Mouse (Mus musculus) spleen, postnatal 10 days (tissue): ENCODE results near the gene Rnft1.

Experiments
- DNase-seq, 2 experiments: peaks; one replicate each; pipeline ENCODE4 v3.0.0; 2021 to 2022; ENCODE audit warnings: low spot score in 2 of 2

Rnft1 gene

DNA sequence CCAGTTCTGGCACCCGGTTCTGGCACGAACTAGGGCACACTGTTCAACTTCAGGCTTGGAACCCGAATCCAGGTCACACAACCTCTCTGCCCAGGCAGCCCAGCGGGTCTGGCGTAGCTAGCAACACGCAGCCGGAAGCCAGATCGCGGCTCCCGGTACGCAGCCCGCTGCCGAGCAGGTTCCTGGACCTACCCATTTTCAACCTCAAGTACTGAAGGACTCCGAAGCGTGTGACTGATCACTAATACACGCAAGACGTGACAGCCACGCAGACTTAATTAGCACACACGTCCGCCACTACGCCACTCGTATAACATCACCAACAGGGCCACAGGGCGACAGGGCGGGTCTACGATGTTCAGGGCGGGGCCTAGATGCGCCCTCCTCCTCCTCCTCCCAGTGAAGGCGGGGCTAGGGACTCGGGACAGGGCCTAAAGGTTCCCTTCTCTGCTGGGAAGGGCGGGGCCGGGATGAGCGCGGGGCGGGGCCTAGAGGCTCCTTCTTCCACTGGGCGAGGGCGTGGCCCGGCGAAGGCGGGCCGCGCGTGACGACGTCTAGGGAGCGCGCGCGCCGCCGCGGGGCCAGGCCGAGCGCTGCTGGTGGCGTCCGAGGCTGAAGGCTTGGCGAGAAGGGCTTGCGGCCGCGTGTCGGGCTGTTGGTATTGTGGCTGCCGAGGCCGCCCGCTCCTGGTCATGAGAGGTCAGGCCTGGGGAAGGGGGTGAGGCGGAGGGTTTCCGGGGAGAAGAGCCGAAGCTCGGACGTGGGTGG lies at the start of gene Rnft1:
TSS of gene Rnft1 (plus strand) at position 557 of the 768 bp plus-strand sequence.
- DNase-seq, result peak; percentile 98 to 100

DNA sequence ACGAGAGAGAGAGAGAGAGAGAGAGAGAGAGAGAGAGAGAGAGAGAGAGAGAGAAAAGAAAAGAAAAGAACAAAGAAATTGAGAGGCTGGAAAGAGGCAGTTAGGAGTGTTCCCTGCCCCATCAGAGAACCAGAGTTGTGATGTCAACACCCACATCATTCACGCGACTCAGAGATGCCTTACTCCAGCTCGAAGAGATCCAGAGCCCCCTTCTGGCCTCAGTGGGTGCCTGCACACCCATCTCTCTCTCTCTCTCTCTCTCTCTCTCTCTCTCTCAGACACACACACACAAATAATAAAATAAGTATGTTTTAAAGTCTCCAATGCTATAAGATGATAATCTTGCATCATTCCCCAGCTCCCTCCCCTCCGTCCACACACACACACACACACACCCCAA lies 47.6 kb upstream of the Rnft1 start:
- DNase-seq, result peak in 1 of 2 experiments; percentile 50

DNA sequence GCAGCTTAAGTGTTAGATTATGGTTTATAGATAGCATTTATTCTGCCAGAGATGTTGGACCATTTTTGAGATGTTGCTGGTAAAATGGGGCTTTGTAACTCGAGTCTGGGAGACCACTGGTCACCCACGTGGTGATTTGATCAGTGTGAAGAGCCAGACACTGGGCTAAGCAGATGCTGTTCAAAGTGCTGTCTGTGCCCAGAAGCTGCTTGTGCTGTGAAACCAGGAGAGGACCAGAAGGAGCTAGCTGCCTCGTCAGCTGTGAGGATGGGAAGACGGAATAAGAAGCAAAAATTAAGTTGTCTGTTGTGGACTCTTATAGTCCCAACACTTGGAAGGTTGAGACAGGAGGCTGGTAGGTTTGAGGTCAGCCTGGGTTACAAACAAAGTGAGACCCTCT lies 46.2 kb upstream of the Rnft1 start:
- no peak for DNase-seq

DNA sequence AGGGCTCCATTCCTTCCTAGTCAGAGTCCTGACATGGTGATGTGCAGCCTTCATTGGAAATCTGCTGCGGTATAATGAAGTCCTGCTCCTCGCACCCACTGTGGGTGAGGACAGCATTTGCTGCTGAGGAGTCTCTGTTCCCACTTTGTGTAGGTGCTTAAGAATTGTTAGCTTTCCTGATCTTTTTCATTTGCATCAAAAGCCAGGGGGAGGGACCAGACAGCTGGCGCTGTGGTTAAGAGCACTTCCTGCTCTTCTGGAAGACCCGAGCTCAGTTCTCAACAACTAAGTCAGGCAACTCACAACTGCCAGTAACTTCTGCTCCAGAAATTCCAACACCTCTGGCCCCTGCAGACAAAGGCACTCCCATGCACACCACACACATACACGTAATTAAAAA lies 43.7 kb upstream of the Rnft1 start:
- DNase-seq, result peak in 1 of 2 experiments; percentile 20

DNA sequence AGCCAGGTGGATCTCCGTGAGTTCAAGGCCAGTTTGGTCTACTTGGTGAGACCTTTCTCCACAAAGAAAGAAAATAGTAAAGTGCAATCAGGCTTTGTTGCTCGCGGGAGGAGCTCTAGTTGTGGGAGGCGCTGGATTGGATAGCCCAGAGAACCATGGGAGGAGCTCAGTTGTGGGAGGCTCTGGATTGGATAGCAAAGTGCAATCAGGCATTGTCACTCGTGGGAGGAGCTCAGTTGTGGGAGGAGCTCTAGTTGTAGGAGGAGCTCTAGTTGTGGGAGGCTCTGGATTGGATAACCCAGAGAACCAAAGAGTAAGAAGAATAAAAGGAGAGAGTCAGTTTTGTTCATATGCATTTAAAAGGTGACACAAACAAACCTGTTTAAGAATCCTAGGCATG lies 30.5 kb upstream of the Rnft1 start:
- no peak for DNase-seq

DNA sequence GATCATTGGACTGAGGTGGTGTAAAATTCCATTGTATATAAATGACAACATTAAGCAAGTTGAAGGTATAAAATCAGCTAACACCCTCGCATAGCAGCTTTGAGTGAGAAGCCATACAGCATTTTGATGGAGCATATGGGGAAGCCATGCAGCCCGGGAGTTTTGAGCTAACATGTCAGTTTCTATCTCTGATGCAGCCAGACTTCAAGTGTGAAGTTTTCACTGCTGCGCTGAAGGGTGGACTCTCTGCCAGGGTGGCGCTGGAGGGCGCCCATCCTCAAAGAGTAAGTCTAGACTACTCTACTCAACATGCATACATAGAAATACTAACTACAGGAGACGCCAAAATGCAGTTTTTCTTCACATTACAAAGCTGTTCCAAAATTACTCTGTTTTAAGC lies 26.9 kb upstream of the Rnft1 start:
- no peak for DNase-seq

DNA sequence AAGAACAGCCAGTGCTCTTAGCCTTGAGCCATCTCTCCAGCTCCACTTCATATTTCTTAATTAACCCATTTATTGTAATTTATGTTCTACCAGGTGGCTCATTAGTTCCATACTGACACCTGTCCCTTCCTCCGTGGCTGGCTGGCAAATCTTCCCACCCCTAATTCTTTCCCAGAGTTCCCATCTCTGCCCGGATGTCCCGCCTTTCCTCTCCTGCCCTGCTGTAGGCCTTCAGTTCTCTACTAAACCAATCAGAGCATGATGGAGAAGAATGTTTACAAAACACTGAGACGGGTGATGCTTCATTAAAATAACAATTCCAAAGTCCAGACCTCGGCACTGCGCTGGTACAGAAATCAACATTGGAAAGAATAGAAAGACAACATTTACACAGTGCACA lies 25.6 kb upstream of the Rnft1 start:
- no peak for DNase-seq

DNA sequence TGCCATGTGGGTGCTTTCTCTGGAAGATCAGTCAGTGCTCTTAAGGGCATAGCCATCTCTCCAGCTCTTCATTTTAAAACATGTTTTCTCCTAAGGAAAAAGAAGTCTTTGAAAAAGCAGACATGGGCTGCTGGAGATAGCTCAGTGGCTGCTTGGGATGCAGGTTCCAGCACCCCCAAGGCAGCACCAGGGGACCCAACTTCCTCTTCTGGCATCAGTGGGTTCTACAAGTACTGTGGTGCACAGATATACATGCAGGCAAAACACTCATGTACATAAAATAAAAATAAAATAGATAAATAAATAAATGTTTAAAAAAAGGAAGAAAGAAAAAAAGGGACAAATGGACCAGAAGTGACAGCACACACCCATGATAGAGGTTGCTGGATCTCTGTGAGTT lies 21.9 kb upstream of the Rnft1 start:
- no peak for DNase-seq

DNA sequence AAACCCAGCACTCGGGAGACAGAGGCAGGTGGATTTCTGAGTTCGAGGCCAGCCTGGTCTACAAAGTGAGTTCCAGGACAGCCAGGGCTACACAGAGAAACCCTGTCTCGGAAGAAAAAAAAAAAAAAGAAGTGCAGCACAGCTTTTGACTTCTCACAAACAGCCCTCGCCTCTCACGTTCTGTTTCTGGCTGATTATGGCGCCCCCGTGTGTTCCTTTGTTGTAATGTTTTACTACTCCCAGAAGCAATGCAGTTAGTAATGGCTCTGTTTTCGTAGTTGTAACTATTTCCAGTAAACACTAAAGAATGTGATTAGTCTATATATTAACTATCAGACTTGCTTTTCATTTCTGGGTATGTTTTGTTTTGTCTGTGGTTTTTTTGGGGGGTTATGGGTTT lies 20.2 kb upstream of the Rnft1 start:
- peak; percentile 37 to 85 for DNase-seq

DNA sequence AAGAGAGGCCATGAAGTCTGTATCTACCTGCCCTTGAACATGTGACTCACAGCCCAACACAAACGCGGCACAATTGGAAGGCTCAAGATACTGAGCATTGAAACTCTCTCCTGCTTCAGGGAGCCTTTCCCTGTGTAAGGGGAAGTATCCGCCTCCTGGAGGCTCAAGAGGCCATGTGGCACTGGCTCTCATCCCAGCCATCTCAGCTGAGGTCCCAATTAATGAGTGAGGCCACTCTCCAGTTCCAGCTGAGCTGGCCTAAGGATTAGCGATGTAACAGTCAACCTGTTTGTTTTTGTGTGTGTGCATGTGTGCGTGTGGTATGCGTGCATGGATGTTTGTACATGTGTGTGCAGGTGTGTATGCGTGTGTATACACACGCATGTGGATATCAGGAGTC lies 16.1 kb upstream of the Rnft1 start:
- DNase-seq, result no peak

DNA sequence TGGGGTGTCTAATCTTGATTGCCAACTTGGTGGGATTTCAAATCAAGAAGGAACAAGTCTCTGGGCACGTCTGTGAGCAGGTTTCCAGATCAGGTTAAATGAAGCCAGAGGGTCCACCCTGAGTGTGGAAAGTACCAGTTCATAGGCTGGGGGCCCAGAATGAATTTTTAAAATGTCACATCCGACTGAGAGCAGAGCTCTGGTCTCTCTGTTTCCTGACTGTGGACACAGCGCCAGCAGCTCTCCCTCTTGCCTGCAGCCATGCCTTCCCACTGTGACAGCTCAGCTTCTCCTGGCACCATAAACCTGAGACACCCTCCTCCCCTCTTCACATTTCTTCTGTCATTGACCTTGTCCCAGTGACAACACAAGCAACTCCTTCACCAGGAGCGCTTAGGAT lies 15.5 kb upstream of the Rnft1 start:
- DNase-seq, result no peak

DNA sequence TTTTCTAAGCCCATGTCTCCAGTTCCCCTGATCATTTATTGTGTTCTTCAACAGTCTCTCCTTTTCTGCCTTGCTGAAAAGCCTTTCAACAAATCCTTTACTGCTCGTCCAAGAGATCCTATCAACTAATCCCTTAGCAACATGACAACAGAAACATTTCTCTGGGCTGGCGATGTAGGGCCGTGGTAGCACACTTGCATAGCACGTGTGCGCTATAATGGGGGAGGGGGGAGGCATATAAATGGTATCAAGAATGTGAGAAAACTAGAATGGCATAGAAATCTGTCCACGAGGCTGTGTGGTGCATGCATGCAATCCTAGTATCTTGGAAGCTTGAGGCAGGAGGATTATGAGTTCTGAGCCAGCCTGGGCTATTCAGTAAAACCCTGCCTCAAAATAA lies 12.7 kb upstream of the Rnft1 start:
- no peak for DNase-seq

DNA sequence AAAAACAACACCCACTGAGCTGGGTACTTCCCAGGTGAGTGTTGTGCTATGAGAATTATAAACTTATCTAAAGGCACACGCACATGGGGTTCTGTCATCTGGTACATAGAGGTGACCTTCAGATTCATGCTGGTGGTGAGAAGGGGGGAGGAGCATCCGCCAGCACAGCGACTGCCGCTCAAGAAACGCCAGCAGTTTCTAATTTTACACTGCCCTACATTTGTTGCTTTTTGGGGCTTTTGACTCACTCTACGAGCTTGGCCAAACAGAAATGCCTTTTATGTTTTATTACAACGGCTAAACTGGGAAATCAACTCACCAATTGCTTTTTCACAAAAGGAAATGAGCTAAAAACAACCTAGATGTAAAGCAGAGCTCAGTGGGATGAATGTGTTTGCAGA lies 11.7 kb upstream of the Rnft1 start:
- DNase-seq, result no peak

DNA sequence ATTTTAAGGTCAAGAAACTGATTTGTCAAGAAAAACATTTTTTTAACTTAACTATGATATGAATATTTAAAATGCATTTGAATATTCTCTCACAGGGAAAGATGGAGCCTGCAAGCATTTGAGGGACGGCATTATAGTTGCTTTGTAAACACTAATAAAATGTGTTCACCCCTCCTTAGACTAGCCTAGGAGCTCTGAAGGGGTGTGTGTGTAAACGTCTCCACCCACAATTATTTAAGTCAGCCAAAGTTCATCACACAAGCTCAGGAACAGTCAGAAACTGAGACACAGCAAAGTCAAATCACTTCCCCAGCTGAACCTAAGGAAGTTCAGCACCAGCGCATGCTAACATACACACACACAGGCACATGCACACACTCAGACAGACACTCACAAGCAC lies 10.9 kb upstream of the Rnft1 start:
- no peak for DNase-seq

DNA sequence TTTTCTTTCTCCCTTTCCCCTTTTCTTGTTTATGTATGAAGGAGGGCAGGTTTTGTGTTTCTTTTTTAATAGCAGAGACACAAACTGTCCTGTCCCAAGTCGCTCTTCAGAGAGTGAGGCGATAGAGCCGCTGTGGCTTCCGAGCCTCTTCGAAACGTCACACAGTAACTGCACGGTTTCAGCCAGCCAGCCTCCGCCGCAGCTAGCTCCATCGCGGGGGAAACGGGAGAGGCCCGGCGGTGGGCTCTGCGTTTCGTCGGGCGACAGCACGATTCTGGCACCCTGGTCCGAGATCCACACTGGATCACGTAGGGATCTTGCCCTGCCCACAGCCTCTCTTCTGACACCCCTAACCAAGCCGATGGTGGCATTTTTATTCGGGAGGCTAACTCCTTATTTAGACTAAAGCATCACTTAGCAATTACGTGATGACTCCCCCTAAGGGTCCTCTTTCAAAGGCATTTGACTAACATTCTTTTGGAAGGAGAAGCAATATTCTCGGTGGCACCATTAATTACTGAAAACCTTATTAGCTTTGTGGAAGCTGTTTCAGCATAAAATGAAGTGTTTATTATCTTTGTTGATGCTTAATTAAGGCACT lies 553 bp downstream of the Rnft1 start:
- DNase-seq, result peak; percentile 53 to 61

DNA sequence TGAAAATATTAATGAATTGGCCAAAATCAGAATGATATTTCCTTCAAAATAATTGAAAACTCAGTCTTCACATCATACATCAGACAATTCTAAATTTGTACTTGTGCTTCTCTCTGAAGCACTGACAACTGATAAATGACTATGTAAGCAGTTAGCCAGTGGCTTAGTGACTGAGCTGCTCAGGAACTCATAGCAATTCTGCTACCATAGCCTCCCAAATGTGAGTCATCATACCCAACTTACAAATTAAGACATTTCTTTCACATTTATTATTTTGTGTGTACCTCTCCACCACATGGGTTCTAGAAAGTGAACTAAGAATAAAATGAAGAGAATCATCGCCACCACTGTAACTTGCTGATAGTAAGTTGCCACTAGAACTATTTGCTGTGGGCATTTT lies 6.3 kb downstream of the Rnft1 start:
- DNase-seq, result no peak

DNA sequence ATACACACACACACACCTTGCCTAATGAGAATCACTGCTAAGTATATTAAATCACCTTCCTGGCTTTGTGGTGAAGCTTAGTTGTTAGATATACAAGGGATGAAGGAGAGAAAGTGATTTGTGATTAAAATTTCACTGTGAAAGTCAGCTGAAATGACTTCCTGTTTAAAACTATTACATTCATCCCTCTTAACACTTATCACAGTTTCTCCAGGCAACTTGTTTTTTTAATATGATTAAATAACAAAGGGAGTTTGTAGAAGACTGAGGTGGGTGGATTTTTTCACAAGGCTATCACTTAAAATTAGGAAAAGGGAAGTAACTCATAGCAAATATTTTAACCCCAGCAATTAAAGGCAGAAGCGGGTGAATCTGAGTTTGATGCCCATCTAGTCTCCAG lies 12.9 kb downstream of the Rnft1 start:
- no peak for DNase-seq

DNA sequence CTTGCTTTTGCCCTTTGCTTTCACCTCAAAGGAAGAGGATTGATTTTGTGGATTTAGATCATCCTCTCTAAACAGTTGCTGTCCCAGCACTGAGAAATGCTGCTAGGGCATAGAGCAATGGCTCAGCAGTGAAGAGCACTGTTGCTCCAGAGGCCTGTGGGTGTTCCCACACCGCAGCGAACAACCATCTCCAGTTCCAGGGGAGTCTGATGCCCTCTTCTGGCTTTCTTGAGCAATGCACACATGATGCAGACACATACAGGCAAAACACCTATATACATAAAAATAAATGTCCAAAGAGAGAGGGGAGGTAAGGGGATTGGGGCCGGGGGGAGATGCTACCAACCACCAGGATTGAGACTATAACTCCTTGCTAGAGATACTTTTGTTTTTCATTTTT lies 13.5 kb downstream of the Rnft1 start:
- DNase-seq, result no peak

DNA sequence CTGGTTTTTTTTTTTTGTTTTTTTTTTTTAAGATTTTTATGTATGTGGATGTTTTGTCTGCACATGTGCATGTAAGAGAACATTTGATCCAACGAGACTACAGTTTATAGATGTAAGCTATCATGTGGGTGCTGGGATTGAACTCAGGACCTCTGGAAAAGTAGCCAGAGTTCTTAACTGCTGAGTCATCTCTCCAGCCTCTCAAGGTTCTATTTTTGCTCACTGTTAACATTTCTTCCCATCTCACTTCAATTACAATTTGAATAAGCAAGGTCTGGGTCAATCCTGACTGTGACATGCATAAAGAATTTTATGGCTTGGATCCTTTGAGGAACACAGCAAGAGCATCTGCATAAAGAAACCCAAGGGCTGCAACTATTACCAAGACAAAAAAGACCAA lies 16.3 kb downstream of the Rnft1 start:
- DNase-seq, result no peak

DNA sequence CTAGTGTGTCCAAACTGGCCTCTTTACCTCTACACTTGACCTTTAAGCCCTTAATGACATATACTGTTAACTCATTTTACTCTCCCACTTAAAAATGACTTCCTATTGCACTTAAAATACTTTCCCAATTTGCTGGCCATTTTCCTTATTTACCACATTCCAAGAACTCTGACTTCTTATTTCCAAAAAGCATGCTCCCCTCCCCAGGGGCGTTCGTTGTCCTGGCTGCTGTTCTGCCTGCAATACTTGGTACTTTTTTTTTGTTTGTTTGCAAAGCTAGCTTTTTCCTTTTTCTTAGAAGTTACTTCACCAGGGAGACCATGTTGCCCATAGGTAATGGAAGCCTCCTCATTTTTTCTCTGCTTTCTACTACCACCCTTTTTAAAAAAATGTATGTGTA lies 18.7 kb downstream of the Rnft1 start:
- no peak for DNase-seq

DNA sequence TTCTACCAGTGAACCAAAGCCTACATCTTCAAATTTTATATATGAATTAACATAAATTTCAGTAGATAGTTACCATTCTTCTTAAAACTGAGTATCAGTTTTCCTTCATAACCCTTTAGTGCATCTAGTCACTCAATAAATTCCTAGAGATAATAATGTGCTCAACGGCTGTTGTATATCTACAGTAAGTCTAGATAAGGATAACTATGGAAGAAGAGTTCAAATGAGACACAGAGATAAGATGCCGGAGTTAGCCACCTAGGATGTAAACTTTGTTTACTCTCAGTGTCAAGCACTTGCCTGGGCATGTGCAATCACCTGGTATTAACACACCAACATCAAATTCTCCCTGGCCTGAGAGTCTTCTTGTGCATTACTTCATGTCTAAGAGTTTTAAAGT lies 22.9 kb downstream of the Rnft1 start:
- DNase-seq, result no peak

DNA sequence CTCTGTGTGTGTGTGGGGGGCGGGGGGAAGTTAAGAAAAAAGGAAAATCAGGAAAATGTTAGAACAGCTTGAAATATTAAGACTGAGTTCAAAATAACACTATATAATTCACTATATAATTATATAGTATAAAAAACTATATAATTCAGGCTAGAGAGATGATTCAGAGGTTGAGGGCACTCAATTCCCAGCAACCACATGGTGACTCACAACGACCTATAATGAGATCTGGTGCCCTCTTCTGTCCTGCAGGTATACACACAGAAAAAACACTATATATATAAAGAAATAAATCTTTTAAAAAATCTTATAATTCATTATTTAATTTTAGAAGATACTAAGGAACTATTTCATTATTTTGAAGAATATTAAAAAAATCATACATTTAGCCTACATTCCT lies 23.5 kb downstream of the Rnft1 start:
- no peak for DNase-seq

DNA sequence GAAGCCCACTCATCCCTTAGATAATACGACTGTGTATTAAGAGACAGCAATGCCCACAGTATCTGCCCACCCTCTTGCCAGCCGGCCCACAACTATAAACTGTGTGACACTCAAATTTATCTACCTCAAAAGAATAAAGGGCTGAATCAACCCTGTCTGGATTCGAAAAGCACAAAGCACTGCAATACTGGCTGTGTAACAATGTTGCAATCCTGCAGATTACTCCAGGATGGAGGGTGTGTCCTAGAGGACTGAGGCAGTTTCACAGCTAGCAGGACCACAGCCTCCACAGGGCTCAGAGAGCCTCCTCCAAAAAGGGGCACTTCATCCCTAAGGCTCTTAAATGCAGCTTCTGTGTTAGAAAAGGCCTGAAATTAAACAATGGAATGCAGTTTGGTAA lies 32.2 kb downstream of the Rnft1 start:
- no peak for DNase-seq

DNA sequence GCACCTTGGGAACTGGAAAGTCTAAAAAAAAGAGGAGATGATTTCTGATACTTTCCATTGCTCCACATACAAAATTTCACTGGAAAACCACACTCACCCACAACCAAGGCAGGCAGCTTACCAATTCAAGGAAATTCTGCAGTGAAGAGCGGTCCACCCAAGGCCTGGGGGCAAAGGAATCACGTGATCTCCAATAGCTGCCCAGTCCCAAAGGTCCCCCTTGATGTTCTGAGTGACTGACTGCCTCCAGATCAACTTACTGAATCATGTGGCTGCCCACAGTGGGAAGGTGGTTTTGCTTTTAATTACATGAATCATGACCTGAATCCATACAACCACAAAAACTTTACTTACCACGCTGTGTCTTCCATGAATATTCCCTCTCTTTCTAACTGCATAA lies 32.8 kb downstream of the Rnft1 start:
- no peak for DNase-seq
